9 mouse cellular contexts compared by ENCODE assay signal in the genomic region with DNA sequence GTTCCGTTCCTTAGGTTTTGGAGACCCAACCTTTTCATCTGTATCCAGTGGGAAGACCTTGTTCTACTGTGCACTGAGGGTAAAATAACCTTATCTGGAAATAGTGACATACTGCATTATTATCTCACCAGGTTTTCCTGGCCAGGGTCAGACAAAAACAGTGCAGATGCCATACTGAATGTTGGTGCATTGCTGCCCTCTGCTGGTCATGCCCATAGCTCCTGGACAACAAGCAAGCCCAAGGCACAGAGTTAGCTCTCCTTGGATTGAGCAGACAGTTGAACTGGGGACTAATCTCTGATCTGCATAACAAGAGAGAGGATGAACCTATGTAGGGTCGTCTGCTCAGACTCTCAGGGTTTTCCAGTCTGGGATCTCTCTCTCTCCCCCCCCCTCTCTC. TPM values are rescaled to one million over a fixed set of nuclear protein-coding genes. Genes with fewer than 3 reads are reported as not detected.
DNase-seq lines count a peak whose midpoint lies in the region; ATAC-seq and TF ChIP-seq lines count a peak whose summit lies in the region.
"Had no signal": no experiment of that assay in that cellular context is flagged by ENCODE, and none has a peak within 500 bp of the region (broad histone marks: within the 10 kb centered on the region; RNA-seq: fewer than 3 reads in every experiment).

No protein-coding gene starts in this region.

- peak; percentile 97 for TF ChIP-seq CTCF in Patski (IDR thresholded peaks at IDR 0.05)

- H3K4me3 ChIP-seq in hindbrain, embryonic 14.5 days (replicated peaks; ENCODE audit: low read length), result no peak overlapping the region
- H3K4me3 ChIP-seq: myocyte had no signal

- no peak overlapping the region for H3K9ac ChIP-seq in hindbrain, embryonic 14.5 days

- CTCF ChIA-PET in Patski (lab: Charles Lee), result interaction anchor here (0.8 to 1.8 kb wide), 6 partner anchors 8 to 219 kb away, joined by 3 to 5 read pairs (median 4); no protein-coding TSS in a partner anchor

- in situ Hi-C loops in Patski (cut with MboI; ENCODE audit: low pct_unique_long_range_greater_than_20kb), result loop anchor here (5.0 to 10.0 kb wide), 2 partner anchors 182 to 225 kb away; no protein-coding TSS in a partner anchor

- POLR2A ChIA-PET in Patski (lab: Charles Lee), result interaction anchor here (0.6 kb wide), 1 partner anchor 198 kb away, joined by 3 read pairs; no protein-coding TSS in a partner anchor

- H3K4me2 ChIP-seq in hindbrain, embryonic 14.5 days (replicated peaks), result no peak overlapping the region

- H3K4me1 ChIP-seq in hindbrain, embryonic 14.5 days (replicated peaks; ENCODE audit: control insufficient read depth, insufficient read depth, low read length), result no peaks in the 10 kb centered on the region

- no peak overlapping the region for H3K27ac ChIP-seq in hindbrain, embryonic 14.5 days

- DNase-seq in Patski (ENCODE audit: low read depth, low spot score), result no peak
- DNase-seq in cerebellum, adult 9-11 months, result peak; percentile 88
- DNase-seq in frontal cortex, postnatal 14 days (ENCODE audit: low spot score in 2 of 2), result peak; percentile 68 to 88
- peak; percentile 91 for DNase-seq in hindbrain, embryonic 14.5 days (ENCODE audit: low spot score)
- peak; percentile 87 to 93 for DNase-seq in layer of hippocampus, postnatal 14 days (ENCODE audit: low spot score in 2 of 2)
- DNase-seq in lung, postnatal 25 days (ENCODE audit: low spot score), result peak; percentile 92
- DNase-seq in retina, postnatal 7 days (ENCODE audit: low read depth, low spot score), result peak; percentile 83
- DNase-seq in thymus, postnatal 4 days, result peak; percentile 93

- whole genome bisulfite sequencing in hindbrain, embryonic 14.5 days, result 38% methylated on average over 2 of the region's 2 CpGs

- H3K36me3 ChIP-seq in hindbrain, embryonic 14.5 days (replicated peaks; ENCODE audit: control insufficient read depth, insufficient read depth), result no peaks in the 10 kb centered on the region

- no peaks in the 10 kb centered on the region for H3K9me3 ChIP-seq in hindbrain, embryonic 14.5 days (ENCODE audit: control insufficient read depth, low read length)

- no peak for ATAC-seq in Patski
- ATAC-seq in hindbrain, embryonic 14.5 days (ENCODE audit: low FRiP score), result 0 out of 2 replicates have a peak, but pooled peaks have one; percentile 69

- H3K27me3 ChIP-seq in Patski, result no peaks in the 10 kb centered on the region
- no peaks in the 10 kb centered on the region for H3K27me3 ChIP-seq in hindbrain, embryonic 14.5 days (ENCODE audit: control insufficient read depth, insufficient read depth, low read length)

RNA-seq across cellular contexts. Expression of gene Ift81, which starts 12.9 kb away (rescaled TPM):
- 48.3 TPM for polyA plus RNA-seq in Patski (2021)
- 60.5 and 61.9 TPM in 2 replicates for polyA plus RNA-seq in hindbrain, embryonic 14.5 days (2014; fragmentation: Nextera tagmentation; extraction: Ambion mirVana)
- total RNA-seq in layer of hippocampus, postnatal 14 days (2021), result 10 to 100 TPM; 31.0 to 31.1 TPM

RNA-seq across cellular contexts. Expression of gene P2rx7, which starts 16.5 kb away (rescaled TPM):
- 0.04 TPM for polyA plus RNA-seq in Patski (2021)
- polyA plus RNA-seq in hindbrain, embryonic 14.5 days (2014; fragmentation: Nextera tagmentation; extraction: Ambion mirVana), result 3.7 and 4.0 TPM in 2 replicates
- 1 to 10 TPM; 7.8 TPM for total RNA-seq in layer of hippocampus, postnatal 14 days (2021)
